Mouse (Mus musculus): ENCODE results near the gene Emp1.

DNA sequence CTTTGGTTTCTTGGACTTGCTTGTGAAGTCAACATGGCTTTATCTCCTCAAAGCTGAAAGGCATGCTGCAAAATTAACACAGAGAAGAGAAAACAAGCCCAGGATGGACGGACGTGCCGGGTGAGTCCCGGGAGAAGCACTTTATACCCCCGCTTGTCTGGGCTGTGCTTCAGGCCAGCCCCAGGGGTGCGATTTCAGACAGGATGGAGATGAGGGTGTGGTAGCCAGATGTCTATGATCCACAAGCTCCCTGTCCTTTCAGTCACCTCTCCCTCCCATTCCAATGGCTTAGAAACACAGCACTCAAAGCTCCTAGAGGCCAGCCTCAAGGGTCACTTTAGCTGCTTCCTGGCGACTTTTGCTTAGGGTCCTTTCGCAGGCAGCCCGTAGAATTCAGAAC, 48.4 kb upstream of the Emp1 start:
- no peak for TF ChIP-seq POLR2A (IDR thresholded peaks at IDR 0.05; ENCODE audit: low read depth, low read length)
- no peak for TF ChIP-seq CTCF (IDR thresholded peaks at IDR 0.05; ENCODE audit: extremely low read depth, insufficient read depth, insufficient read length, insufficient replicate concordance)
